Mouse (Mus musculus): Measurements from ENCODE around the gene Fam210b.

The Fam210b gene

DNA sequence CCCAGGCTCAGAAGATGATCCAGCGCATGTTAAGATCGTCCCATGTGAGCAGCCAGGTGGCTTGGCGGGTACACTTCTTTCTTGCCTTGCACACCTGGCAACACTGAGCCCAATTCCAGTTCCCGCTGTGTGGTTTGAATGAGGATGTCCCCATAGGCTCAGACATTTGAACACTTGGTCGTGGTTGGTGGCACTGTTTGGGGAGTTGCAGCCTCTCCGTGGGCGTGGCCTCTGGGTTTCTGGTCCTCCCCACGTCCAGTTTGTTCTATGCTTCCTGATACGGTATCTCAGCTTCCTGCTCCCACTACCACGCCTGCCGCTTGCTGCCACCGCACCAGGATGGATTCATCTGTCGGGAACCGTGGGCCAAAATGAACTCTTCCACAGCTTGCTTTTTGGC is 4.4 kb downstream of the Fam210b start:
- no peak for DNase-seq (ENCODE audit: low read depth, low spot score)

DNA sequence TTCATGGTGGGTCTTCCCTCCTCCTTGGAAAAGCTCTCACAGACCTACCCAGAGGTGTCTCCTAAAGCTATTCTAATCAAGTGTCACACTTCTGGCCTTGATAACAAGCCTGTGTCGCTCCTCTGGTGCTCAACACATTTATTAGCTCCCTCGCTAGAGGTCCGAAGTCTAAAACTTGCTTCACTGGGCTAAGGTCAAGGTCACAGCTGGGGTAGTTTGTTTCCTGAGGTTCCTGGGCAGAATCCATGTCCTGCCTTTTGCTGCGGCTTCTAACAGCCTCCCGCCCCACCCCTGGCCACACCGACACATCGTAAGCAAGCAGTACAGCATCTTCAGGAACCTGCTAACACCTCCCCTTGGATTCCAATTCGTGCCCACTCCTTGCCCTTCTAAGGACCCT is 5.4 kb downstream of the Fam210b start:
- no peak for DNase-seq (ENCODE audit: low read depth, low spot score)

DNA sequence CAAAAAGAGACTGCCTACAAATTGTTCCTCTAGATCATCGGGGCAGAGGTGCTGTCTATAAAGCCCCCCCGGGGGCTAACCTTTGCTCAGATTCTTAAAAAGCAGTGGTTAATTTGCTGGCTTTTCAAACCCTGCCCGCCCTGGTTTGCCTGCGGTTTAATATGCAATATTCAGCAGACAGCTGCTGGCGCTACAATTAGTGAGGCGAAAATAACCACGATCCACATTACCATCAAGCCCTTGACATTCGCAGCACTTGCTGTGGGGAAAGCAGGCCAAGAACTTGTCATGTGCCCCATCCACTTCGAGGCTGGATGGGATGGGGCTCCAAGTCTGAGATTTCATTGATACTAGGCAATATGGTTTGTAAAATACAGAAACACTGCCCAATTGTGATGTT is 7.9 kb downstream of the Fam210b start:
- no peak for DNase-seq (ENCODE audit: low read depth, low spot score)

- DNase-seq (ENCODE audit: low read depth, low spot score), result no peak
Measured at GRCm38 (mm10) chr2:172354761-172355160, 9.4 kb downstream of the Fam210b start.

GRCm38 (mm10) chr2:172355833-172356232 is 10.5 kb downstream of the Fam210b start:
- no peak for DNase-seq (ENCODE audit: low read depth, low spot score)

GRCm38 (mm10) chr2:172363176-172363575 is 17.8 kb downstream of the Fam210b start:
- DNase-seq (ENCODE audit: low read depth, low spot score), result no peak

DNA sequence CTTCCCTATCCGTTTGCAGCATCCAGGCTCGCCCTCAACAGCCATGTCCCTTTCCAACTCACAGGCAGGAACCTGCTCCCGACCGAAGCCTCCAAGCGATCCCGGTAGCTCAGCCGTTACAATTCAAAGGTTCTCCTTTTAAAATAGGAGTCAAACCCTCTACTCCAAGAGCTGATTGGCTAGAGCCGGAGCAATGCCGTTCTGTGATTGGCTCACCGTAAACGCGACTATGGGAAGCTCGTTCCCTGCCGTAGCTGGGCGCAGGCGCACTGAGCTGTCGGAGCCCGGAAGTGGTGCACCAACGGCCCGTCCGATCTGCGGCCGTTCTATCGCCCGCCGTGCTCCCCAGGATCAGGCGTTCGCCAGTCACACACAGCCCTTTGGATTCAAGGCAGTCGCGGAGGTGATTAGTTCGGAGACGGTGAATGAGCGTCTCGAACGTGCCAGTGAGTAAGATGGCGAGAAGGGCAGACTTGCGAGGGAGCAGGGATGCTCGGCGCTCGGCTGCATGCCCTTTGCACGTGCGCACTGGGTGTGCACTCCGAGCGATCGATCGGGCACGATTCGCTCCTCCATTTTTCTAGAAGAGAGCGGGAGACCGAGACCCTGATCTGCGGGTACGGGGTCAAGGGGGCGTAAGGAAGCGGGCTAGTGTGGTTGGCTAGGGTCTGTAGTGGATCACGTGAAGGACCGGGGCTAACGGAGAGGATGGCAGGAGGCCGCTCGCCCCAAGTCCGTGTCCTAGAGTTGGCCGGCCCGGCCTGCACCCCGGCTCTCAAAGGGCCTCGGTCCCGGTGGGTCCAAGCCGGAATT is 25.3 kb downstream of the Fam210b start, which contains the start of the genes Aurka and Cstf1:
TSS of gene Aurka (minus strand) at position 125 of the 813 bp plus-strand sequence.
TSS of gene Cstf1 (plus strand) at position 271 of the 813 bp plus-strand sequence.
- DNase-seq (ENCODE audit: low read depth, low spot score), result peak; percentile 95

GRCm38 (mm10) chr2:172371258-172371657 is 25.9 kb downstream of the Fam210b start:
- no peak for DNase-seq (ENCODE audit: low read depth, low spot score)

DNA sequence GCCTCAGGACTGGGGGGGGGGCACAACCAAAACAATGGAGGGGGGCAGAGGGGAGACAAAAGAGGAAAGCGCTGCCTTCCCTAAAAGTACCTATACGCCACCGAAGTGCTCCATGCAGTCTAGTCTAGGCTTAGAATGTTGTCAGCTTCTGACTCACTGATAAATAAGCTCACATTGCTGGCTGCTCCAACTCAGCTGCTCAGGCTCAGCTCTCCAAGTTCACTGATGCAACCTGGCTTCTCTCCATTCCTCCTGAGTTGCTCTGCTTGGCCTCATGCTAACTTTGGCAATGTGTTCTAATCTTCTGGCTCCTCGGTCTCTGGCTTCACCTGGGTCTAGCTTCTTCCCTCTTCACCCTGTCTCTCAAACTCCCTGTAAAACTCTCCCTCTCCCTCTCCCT is 31.2 kb downstream of the Fam210b start:
- DNase-seq (ENCODE audit: low read depth, low spot score), result no peak

GRCm38 (mm10) chr2:172376999-172377515 is 31.7 kb downstream of the Fam210b start:
- DNase-seq (ENCODE audit: low read depth, low spot score), result no peak

DNA sequence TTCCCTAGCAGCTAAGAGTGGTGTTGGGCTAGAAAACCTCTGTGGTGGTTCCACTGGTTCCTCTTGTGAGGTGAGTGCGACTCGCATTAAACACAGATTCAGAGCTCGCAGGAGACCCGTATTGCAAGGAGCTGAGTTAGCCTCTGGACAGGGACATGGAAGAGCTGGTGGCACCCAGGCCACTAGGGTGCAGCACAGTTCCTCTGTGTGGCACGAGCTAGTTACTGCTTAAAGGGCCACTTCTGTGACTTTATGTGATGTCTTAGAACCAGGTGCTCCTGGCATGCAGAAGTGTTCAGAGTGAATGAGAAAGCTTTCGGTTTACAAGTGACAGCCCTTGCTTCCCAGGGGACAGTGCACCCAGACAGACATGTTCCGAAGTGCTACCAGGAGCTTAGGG is 33.0 kb downstream of the Fam210b start:
- DNase-seq (ENCODE audit: low read depth, low spot score), result peak; percentile 78

DNA sequence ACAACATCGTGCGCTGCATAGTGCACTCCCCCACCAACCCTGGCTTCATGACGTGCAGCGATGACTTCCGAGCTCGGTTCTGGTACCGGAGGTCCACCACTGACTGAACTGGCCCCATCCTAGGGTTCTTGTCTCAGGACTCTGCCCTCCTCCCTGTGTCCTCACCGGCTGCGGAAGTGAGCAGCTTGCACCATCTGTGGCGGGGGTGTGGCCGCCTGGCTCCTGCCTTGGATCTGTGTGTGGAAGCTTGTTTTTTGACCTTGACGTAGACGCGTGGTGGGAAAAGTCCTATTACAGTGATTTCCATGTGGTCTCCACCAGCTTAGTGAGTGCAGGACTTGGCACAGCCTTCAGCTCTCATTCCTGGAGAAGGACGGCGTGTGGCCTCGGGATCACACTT is 35.1 kb downstream of the Fam210b start:
- no peak for DNase-seq (ENCODE audit: low read depth, low spot score)

GRCm38 (mm10) chr2:172381341-172381740 is 36.0 kb downstream of the Fam210b start:
- DNase-seq (ENCODE audit: low read depth, low spot score), result no peak

- no peak for DNase-seq (ENCODE audit: low read depth, low spot score)
Measured at GRCm38 (mm10) chr2:172381898-172382297, 36.5 kb downstream of the Fam210b start.

GRCm38 (mm10) chr2:172384715-172385114 is 39.4 kb downstream of the Fam210b start:
- DNase-seq (ENCODE audit: low read depth, low spot score), result no peak

GRCm38 (mm10) chr2:172390341-172390740 is 45.0 kb downstream of the Fam210b start:
- peak; percentile 65 for DNase-seq (ENCODE audit: low read depth, low spot score)

DNA sequence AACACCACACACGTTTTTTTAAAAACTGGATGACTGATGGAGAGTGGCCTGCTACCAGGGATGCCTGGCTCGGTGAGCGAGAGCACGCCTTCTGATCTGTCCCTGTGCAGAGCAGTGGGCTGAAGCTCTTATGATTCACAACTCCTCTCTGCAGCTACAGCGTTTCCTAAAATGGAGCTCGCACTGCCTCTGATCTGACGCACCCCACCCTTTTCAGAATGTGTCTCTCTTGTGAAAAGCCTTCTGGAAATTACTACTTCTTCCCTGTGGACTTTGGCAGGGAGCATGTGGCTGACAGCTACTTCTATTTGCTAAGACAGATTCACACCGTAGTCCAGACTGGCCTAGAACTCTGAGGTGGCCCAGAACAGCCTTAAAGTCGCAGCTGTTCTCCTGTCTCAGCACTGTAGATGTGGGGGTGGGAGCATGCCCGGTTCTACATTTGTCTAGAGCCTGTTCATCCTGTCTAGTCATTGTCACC is 46.7 kb downstream of the Fam210b start:
- DNase-seq (ENCODE audit: low read depth, low spot score), result no peak

DNA sequence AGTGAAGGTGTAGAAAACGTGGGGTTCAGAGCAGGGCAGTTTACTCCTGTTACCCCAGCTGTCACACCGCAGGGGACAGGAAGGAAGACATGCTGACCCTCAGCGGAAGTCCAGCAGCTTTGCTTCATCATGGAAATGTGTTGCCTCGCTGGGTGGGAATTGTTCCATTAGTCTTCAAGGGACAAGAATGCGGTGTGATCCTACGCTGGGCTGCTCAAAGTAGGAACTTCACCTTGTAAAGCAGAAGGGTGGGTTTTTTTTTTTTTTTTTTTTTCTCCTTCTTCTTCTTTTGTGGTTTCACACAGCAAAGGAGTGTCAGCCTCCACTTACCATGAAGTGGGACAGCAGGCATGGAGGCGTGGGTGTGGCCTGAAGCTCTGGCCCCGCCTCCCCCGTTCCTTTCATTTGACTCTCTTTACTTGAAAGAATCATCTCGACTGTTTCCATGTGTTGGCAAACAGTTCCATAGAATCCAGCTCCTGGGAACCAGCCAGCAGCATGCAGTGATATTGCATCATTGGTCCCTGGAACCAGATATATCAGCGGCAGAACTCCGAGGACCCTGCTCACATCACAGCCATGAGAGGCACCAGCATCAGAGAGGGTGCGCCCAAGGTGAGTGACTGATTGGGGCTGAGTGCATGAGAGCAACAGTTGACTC is 48.2 kb downstream of the Fam210b start, which contains the start of gene Cass4:
TSS of gene Cass4 (plus strand) at position 404 of the 661 bp plus-strand sequence.
- DNase-seq (ENCODE audit: low read depth, low spot score), result peak; percentile 84

- no peak for DNase-seq (ENCODE audit: low read depth, low spot score)
Measured at GRCm38 (mm10) chr2:172394052-172394392, 48.7 kb downstream of the Fam210b start.

GRCm38 (mm10) chr2:172394671-172395070 is 49.3 kb downstream of the Fam210b start:
- no peak for DNase-seq (ENCODE audit: low read depth, low spot score)

DNA sequence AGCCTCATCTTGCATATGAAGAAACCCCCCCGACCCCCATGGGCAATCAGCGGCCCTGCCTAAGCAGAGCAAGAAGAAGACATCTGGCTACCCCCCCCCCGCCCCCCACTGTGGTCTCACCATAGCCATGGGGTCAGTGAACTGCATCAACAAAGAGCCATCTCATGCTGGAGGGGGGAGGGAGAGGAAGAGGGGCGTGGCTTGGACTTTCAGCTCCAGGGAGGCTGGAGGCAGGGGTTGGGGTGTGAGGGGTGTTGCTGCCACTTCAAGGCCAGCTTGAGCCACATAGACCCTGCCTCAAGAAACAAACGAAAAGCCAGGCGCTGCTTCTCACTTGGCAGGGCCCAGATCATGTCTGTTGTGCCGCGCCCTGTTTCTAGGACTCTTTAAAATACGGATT is 50.6 kb downstream of the Fam210b start:
- no peak for DNase-seq (ENCODE audit: low read depth, low spot score)

DNA sequence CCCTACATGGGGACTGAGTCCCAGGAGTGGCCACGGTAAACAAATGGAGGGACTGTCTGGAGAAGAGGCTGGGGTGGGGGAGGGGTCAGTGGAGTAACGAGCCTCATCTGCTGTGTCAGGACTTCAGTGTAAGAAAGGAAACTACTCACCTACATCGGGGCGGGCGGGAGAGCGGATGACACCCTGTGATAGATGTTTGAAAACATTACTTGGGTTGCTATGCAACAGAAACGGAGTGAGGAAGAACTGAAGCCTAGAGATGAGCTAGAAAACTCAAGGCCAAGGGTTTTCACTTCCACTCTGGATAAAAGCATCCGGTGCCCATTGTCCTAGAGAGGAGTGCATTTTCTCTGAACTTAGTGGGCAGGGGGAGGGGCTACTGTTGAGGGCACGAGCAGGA is 54.5 kb downstream of the Fam210b start:
- peak; percentile 95 for DNase-seq (ENCODE audit: low read depth, low spot score)

Measured in CD4-positive helper T cell, adult 2 months (primary cell).